Mouse (Mus musculus) spleen, adult 2 months (tissue): ENCODE data around the gene Psmc6. TPM values are rescaled to one million over a fixed set of nuclear protein-coding genes. Genes with fewer than 3 reads are reported as not detected.
A peak's percentile ranks its signal among the peaks of the same experiment; 100 is the strongest.

Experiments used
- DNase-seq, 2 experiments: peaks; one replicate each; pipeline versions ENCODE4 v3.0.0 to v3.0.0-alpha.2; 2012 to 2021; ENCODE audit warnings: low spot score in 2 of 2, low read depth in 1 of 2
- H3K27ac ChIP-seq: fragments of 200-500 bp; 2 replicates; pipeline ENCODE4 v1.5.1; 2012; ENCODE audit warnings: low read length, inconsistent platforms; ENCODE audit not compliant: insufficient read depth
- H3K27me3 ChIP-seq: fragments of 200-500 bp; 2 replicates; pipeline ENCODE4 v1.6.1; 2012; ENCODE audit warnings: mild to moderate bottlenecking, moderate library complexity, low read length, inconsistent platforms; ENCODE audit not compliant: control insufficient read depth, insufficient read depth
- H3K36me3 ChIP-seq: fragments of 200-500 bp; 2 replicates; pipeline ENCODE4 v1.6.1; 2012; ENCODE audit warnings: mild to moderate bottlenecking, low read length, inconsistent platforms; ENCODE audit not compliant: control insufficient read depth, insufficient read depth
- H3K4me1 ChIP-seq: fragments of 200-500 bp; 2 replicates; pipeline ENCODE4 v1.6.1; 2011; ENCODE audit warnings: inconsistent platforms; ENCODE audit not compliant: control insufficient read depth, insufficient read depth, insufficient read length
- H3K4me3 ChIP-seq: fragments of 200-500 bp; 2 replicates; pipeline ENCODE4 v1.5.1; 2011; ENCODE audit warnings: mild to moderate bottlenecking, inconsistent platforms; ENCODE audit not compliant: insufficient read depth, insufficient read length; ENCODE audit errors: extremely low read depth
- CTCF ChIP-seq: fragments of 200-500 bp; IDR thresholded peaks from 2 replicates; pipeline ENCODE4 v1.5.1; 2011; ENCODE audit warnings: mild to moderate bottlenecking, inconsistent platforms; ENCODE audit not compliant: insufficient read depth, insufficient read length, insufficient replicate concordance; ENCODE audit errors: extremely low read depth
- POLR2A ChIP-seq: fragments of 200-500 bp; IDR thresholded peaks from 2 replicates; pipeline ENCODE4 v1.6.1; 2011; ENCODE audit warnings: low read depth, low read length, inconsistent platforms
- WGBS: fragments of 180-500 bp; shearing (Covaris S2); methylation state at CpG from one replicate; pipeline ENCODE4 v1.1.7; 2018; 5-methylcytosine and 5-hydroxymethylcytosine counted together
- polyA plus RNA-seq: library from polyadenylated mRNA; depleted of rRNA; stranded (reverse); fragments of >200 nt; gene quantifications from 2 replicates; pipeline ENCODE4 v1.2.3, GENCODE M21; 2012; rRNA removed

Psmc6 gene
- polyA plus RNA-seq, 1 experiment = 10.3 TPM

- Histone ChIP-seq H3K4me1 (no peaks in the 10 kb centered on the region), H3K27me3 (no peaks in the 10 kb centered on the region), H3K4me3 (no peak overlapping the region), H3K27ac (no peak overlapping the region), H3K36me3 (peaks cover 4% of the 10 kb centered on the region)
- WGBS = 87% methylated on average over 2 of the region's 2 CpGs
- no peak for DNase-seq
- TF ChIP-seq CTCF (no peak), POLR2A (no peak)
Observed at GRCm38 (mm10) chr14:45385596-45385995, 56.0 kb downstream of the Psmc6 start.

- H3K27me3 ChIP-seq = no peaks in the 10 kb centered on the region
- H3K4me3 ChIP-seq = peak overlapping the region; percentile 17; the same call in 1 of the 2 replicates
- DNase-seq = no peak
- no peaks in the 10 kb centered on the region for H3K36me3 ChIP-seq
- TF ChIP-seq CTCF = no peak
- no peak for TF ChIP-seq POLR2A
- no peaks in the 10 kb centered on the region for H3K4me1 ChIP-seq
- 30% methylated on average over 2 of the region's 2 CpGs for WGBS
- H3K27ac ChIP-seq = peak overlapping the region; percentile 35; the same call in 1 of the 2 replicates
Observed at GRCm38 (mm10) chr14:45387480-45387879, 57.9 kb downstream of the Psmc6 start.

- Histone ChIP-seq H3K4me1 (no peaks in the 10 kb centered on the region), H3K36me3 (no peaks in the 10 kb centered on the region), H3K27me3 (no peaks in the 10 kb centered on the region), H3K4me3 (peak overlapping the region; percentile 85), H3K27ac (peak overlapping the region; percentile 83)
- TF ChIP-seq CTCF = no peak
- peak; percentile 5; the same call in 1 of the 2 replicates for TF ChIP-seq POLR2A
- WGBS = under 1% methylated on average over 71 of the region's 71 CpGs
- DNase-seq = peak; percentile 34 to 85
Observed at GRCm38 (mm10) chr14:45388345-45389181, 59.0 kb downstream of the Psmc6 start.

GRCm38 (mm10) chr14:45389194-45389593, 59.6 kb downstream of the Psmc6 start:
- Histone ChIP-seq H3K4me1 (no peaks in the 10 kb centered on the region), H3K36me3 (no peaks in the 10 kb centered on the region), H3K27me3 (no peaks in the 10 kb centered on the region), H3K4me3 (peak overlapping the region; percentile 85; the same call in 1 of the 2 replicates), H3K27ac (peak overlapping the region; percentile 35)
- TF ChIP-seq POLR2A = no peak
- TF ChIP-seq CTCF = no peak
- no peak for DNase-seq
- WGBS = 12% methylated on average over 3 of the region's 3 CpGs

Other genes starting within 250 kb of the Psmc6 start
- 4.6 and 9.2 TPM in 2 replicates for gene Gpr137c, start 110.1 kb upstream of the Psmc6 start, polyA plus RNA-seq
- gene Txndc16, start 109.5 kb upstream of the Psmc6 start, polyA plus RNA-seq = 7.2 and 10.4 TPM in 2 replicates
- gene Ero1l, start 11.0 kb upstream of the Psmc6 start, polyA plus RNA-seq = 3.1 and 3.5 TPM in 2 replicates
- gene Styx, start 21.3 kb downstream of the Psmc6 start, polyA plus RNA-seq = 6.0 and 19.0 TPM in 2 replicates
- gene Gnpnat1, start 75.1 kb downstream of the Psmc6 start, polyA plus RNA-seq = 1.9 TPM in 2 replicates
- 7.9 and 9.3 TPM in 2 replicates for gene Fermt2, start 200.3 kb downstream of the Psmc6 start, polyA plus RNA-seq